Mouse (Mus musculus) kidney, adult 2 months (tissue): ENCODE data around the gene Dnajc25. TPM values are rescaled to one million over a fixed set of nuclear protein-coding genes. Genes with fewer than 3 reads are reported as not detected.

Source experiments
- DNase-seq: peaks from one replicate; pipeline ENCODE4 v3.0.0; 2021
- H3K27ac ChIP-seq: fragments of 200-500 bp; 2 replicates; pipeline ENCODE4 v1.5.1; 2012; ENCODE audit warnings: low read depth, low read length, control low read depth, inconsistent platforms; ENCODE audit not compliant: insufficient read depth
- H3K27me3 ChIP-seq: fragments of 200-500 bp; replicated peaks from 2 replicates; pipeline ENCODE4 v1.6.1; 2012; ENCODE audit warnings: mild to moderate bottlenecking, moderate library complexity, low read length, inconsistent platforms; ENCODE audit not compliant: control insufficient read depth, insufficient read depth
- H3K36me3 ChIP-seq: fragments of 200-500 bp; 2 replicates; pipeline ENCODE4 v1.6.1; 2012; ENCODE audit warnings: mild to moderate bottlenecking, moderate library complexity, low read length, inconsistent platforms; ENCODE audit not compliant: control insufficient read depth, insufficient read depth
- H3K4me1 ChIP-seq: fragments of 200-500 bp; 2 replicates; pipeline ENCODE4 v1.6.1; 2011; ENCODE audit warnings: low read length; ENCODE audit not compliant: control insufficient read depth, insufficient read depth
- H3K4me3 ChIP-seq: fragments of 200-500 bp; 2 replicates; pipeline ENCODE4 v1.5.1; 2011; ENCODE audit warnings: mild to moderate bottlenecking, low read depth, low read length, control low read depth; ENCODE audit not compliant: insufficient read depth
- CTCF ChIP-seq: fragments of 200-500 bp; conservative IDR thresholded peaks from 2 replicates; pipeline ENCODE4 v1.5.1; 2011; ENCODE audit warnings: low read depth, mild to moderate bottlenecking, control low read depth, low read length, moderate library complexity, mixed read lengths; ENCODE audit not compliant: insufficient read depth, insufficient read length
- POLR2A ChIP-seq: fragments of 200-500 bp; IDR thresholded peaks from one replicate; pipeline ENCODE4 v1.6.1; 2011; ENCODE audit warnings: low read depth, low read length, control low read depth
- WGBS: fragments of 180-500 bp; shearing (Covaris S2); methylation state at CpG from one replicate; pipeline ENCODE4 v1.1.7; 2018; 5-methylcytosine and 5-hydroxymethylcytosine counted together
- polyA plus RNA-seq: library from polyadenylated mRNA; depleted of rRNA; stranded (reverse); fragments of >200 nt; gene quantifications from 2 replicates; pipeline ENCODE4 v1.2.3, GENCODE M21; 2012

The Dnajc25 gene
- polyA plus RNA-seq, 1 experiment, result 2.7 TPM

GRCm38 (mm10) chr4:58992195-58992594, 2.7 kb upstream of the Dnajc25 start:
- Histone ChIP-seq H3K4me1 (peaks cover 7% of the 10 kb centered on the region), H3K36me3 (no peaks in the 10 kb centered on the region), H3K27ac (no peak overlapping the region), H3K4me3 (no peak overlapping the region), H3K27me3 (no peaks in the 10 kb centered on the region)
- WGBS, result 82% methylated on average over 5 of the region's 5 CpGs
- DNase-seq, result no peak
- TF ChIP-seq POLR2A (no peak), CTCF (no peak)

GRCm38 (mm10) chr4:58995251-58995693, 410 bp downstream of the Dnajc25 start:
- no peak overlapping the region for H3K27ac ChIP-seq
- no peaks in the 10 kb centered on the region for H3K36me3 ChIP-seq
- H3K27me3 ChIP-seq, result no peaks in the 10 kb centered on the region
- H3K4me1 ChIP-seq, result no peaks in the 10 kb centered on the region
- H3K4me3 ChIP-seq, result no peak overlapping the region
- no peak for DNase-seq
- TF ChIP-seq POLR2A, result no peak
- 56% methylated on average over 8 of the region's 8 CpGs for WGBS

- peak; percentile 47 for DNase-seq
- Histone ChIP-seq H3K36me3 (no peaks in the 10 kb centered on the region), H3K4me1 (no peaks in the 10 kb centered on the region), H3K4me3 (no peak overlapping the region), H3K27ac (no peak overlapping the region), H3K27me3 (no peaks in the 10 kb centered on the region)
- 50% methylated on average over 5 of the region's 5 CpGs for WGBS
- TF ChIP-seq CTCF (no peak), POLR2A (no peak)
Measured at GRCm38 (mm10) chr4:58997081-58997480, 2.2 kb downstream of the Dnajc25 start.

- Histone ChIP-seq H3K4me1 (no peaks in the 10 kb centered on the region; the same call in 1 of the 2 replicates), H3K4me3 (no peak overlapping the region), H3K36me3 (no peaks in the 10 kb centered on the region), H3K27ac (no peak overlapping the region), H3K27me3 (no peaks in the 10 kb centered on the region)
- WGBS, result 84% methylated on average over 1 of the region's 1 CpGs
- DNase-seq, result no peak
- TF ChIP-seq POLR2A (no peak), CTCF (no peak)
Measured at GRCm38 (mm10) chr4:58998688-58999087, 3.8 kb downstream of the Dnajc25 start.

- WGBS, result 4% methylated on average over 2 of the region's 2 CpGs
- no peak for TF ChIP-seq POLR2A
- peak; percentile 89 for TF ChIP-seq CTCF
- Histone ChIP-seq H3K4me1 (peaks cover 6% of the 10 kb centered on the region), H3K27ac (no peak overlapping the region), H3K27me3 (no peaks in the 10 kb centered on the region), H3K4me3 (no peak overlapping the region), H3K36me3 (no peaks in the 10 kb centered on the region)
- DNase-seq, result peak; percentile 84
Measured at GRCm38 (mm10) chr4:58999686-59000085, 4.8 kb downstream of the Dnajc25 start.

- no peaks in the 10 kb centered on the region for H3K36me3 ChIP-seq
- TF ChIP-seq CTCF (peak; percentile 51), POLR2A (no peak)
- DNase-seq, result peak; percentile 68
- H3K4me3 ChIP-seq, result no peak overlapping the region
- H3K4me1 ChIP-seq, result peaks cover 7% of the 10 kb centered on the region
- H3K27me3 ChIP-seq, result no peaks in the 10 kb centered on the region
- WGBS, result 2% methylated on average over 2 of the region's 2 CpGs
- no peak overlapping the region for H3K27ac ChIP-seq
Measured at GRCm38 (mm10) chr4:59000614-59001013, 5.8 kb downstream of the Dnajc25 start.

- H3K36me3 ChIP-seq, result no peaks in the 10 kb centered on the region
Measured at GRCm38 (mm10) chr4:59002948-59003805, 8.3 kb downstream of the Dnajc25 start, which contains the start of gene Gm20503. TSS of gene Gm20503 (plus strand) at chr4:59003210.

GRCm38 (mm10) chr4:59003806-59004200, 8.9 kb downstream of the Dnajc25 start:
- H3K27me3 ChIP-seq, result no peaks in the 10 kb centered on the region
- H3K4me1 ChIP-seq, result peaks cover 7% of the 10 kb centered on the region
- H3K4me3 ChIP-seq, result peak overlapping the region; percentile 84
- DNase-seq, result peak; percentile 53
- 11% methylated on average over 7 of the region's 7 CpGs for WGBS
- H3K36me3 ChIP-seq, result no peaks in the 10 kb centered on the region
- TF ChIP-seq CTCF, result no peak
- no peak for TF ChIP-seq POLR2A
- peak overlapping the region; percentile 21; the same call in 1 of the 2 replicates for H3K27ac ChIP-seq

More at GRCm38 (mm10) chr4:59002948-59003805, 8.3 kb downstream of the Dnajc25 start, which contains the start of gene Gm20503:
- H3K27ac ChIP-seq, result peak within 1 kb of the TSS; percentile 21
- DNase-seq, result peak; percentile 95
- no peaks in the 10 kb centered on the region for H3K27me3 ChIP-seq
- H3K4me1 ChIP-seq, result peaks cover 7% of the 10 kb centered on the region
- H3K4me3 ChIP-seq, result peak within 1 kb of the TSS; percentile 84
- no peak for TF ChIP-seq CTCF
- TF ChIP-seq POLR2A, result peak; percentile 53
- under 1% methylated on average over 89 of the region's 89 CpGs for WGBS
